Mouse (Mus musculus) kidney, adult 8-10 months (tissue): ENCODE data around the gene Rgs14.

Experiments
- DNase-seq, 2 experiments: peaks; one replicate each; pipeline ENCODE4 v3.0.0; 2022

Rgs14 gene

DNA sequence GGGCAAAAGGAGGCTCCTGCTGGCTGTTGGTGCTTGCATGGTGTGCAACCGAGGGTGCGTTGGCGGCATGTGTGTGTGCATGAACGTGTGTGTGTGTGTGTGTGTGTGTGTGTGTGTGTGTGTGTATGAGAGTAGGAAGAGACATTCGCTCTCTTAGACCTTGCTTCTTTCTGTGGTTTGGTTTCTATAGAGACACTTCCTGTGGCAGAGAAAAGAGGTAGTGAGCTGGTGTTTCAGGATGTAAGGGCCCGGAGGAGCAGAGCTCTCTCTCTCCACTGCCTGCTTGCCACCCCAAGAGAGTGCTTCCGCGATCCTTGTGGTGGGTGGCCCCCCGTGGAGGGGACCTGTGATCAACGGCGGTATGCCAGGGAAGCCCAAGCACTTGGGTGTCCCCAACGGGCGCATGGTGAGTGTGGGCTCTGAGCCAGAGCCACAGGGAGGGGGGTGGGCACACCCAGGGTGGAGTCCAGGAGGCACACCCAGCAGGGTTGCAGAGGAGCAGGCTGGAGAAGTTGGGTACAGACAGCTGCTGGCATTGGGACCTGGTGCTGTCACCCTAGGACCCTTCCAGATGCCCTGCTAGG is at the start of gene Rgs14:
Gene Rgs14, plus strand, starts transcription at position 202 of the 584 bp plus-strand sequence.
- no peak for DNase-seq

DNA sequence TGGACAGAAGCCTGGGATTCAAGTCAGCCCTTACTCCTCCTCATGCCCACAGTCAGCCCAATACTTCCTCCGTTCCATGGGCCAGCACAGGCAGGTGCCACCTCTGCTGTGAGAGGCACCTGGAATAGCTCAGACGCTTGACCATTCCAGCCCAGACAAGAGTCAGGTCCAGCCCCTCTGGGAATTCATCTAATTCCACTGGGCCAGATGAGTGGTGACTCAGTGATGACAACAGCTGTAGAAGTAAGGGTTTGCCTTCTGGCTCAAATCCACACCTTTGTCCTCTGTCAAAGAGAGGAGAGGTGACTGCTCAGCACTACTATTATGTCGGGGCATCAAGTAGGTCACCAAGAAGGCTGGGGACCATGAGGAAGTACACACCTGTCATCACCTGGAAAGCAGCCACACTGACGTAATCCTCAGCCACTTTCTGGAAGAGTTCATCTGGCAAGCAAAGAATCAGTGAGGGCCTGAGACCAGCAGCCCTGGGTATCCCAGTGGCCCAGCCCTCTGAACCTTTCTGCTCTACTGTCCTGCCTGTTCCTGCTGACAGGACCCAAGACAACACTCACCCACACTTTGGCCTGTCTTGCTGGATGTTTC is 49.5 kb upstream of the Rgs14 start, which contains the start of gene Prelid1:
Gene Prelid1, plus strand, starts transcription at position 570 of the 603 bp plus-strand sequence.
- DNase-seq = peak in 1 of 2 experiments; percentile 27

GRCm38 (mm10) chr13:55321434-55322129 is 48.0 kb upstream of the Rgs14 start, which contains the start of gene Rab24:
Rab24 (minus strand) TSS chr13:55321946.
- peak; percentile 82 to 88 for DNase-seq

- DNase-seq = peak; percentile 83 to 88
Measured at GRCm38 (mm10) chr13:55322130-55322825, 47.3 kb upstream of the Rgs14 start.

DNA sequence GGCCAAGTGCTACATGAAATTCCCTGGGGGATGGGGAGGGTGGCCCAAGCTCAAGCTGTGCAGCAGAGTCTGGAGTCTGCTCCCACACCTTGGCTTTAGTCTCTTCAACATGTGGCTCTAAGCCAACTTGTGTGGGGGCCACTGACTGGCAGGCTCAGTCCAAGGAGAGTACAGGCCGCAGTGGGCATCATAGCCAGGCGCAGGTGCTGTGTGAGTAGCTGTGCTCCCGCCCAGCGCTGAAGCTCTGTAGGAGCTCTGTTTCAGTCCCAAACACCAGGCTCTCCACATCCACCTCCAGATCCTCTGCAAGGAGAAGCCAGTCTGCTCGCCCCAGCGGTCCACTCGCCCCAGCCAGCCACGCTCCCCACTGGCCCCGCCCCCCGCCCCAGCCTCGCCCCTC is 43.9 kb upstream of the Rgs14 start:
- no peak for DNase-seq

DNA sequence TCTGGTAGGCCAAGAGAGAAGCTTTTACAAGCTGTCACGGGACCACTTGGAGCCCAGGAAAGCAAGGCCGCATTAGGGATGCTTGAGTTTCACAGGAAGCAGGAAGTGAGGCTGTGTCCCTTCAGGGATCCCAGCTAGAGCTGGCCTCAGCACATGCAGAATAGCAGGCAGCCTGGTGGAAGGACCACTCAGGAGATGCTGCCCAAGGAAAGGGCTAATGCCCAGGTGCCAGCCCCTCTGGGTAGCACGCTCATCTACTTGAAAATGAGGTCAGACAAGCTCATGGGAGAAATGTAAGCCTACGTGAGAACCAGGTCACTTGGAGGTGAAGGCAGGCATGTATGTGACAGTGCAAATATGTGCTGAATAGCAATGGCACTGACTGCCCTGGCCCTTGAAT is 42.4 kb upstream of the Rgs14 start:
- DNase-seq = no peak

GRCm38 (mm10) chr13:55327633-55328032 is 41.9 kb upstream of the Rgs14 start:
- DNase-seq = peak; percentile 83 to 91

GRCm38 (mm10) chr13:55328171-55328570 is 41.4 kb upstream of the Rgs14 start:
- DNase-seq = no peak

DNA sequence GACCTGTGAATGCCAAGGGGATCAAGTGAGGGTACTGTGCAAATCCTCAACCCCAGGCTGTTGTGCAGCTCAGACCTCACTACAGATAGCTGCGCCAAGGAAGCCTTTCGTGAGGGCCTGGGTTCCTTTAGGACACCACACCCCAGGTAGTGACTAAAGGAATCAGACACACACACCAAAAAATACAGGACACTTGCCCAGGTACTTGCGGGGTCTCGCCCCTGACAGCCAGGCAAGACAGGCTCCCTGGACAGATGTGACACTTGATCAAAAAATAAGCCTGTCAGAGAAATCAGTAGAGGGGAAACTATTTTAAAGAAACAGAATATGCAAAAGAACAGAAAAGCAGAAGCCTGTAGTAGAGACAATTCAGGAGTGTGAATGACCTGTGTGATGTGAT is 40.9 kb upstream of the Rgs14 start:
- DNase-seq = no peak

DNA sequence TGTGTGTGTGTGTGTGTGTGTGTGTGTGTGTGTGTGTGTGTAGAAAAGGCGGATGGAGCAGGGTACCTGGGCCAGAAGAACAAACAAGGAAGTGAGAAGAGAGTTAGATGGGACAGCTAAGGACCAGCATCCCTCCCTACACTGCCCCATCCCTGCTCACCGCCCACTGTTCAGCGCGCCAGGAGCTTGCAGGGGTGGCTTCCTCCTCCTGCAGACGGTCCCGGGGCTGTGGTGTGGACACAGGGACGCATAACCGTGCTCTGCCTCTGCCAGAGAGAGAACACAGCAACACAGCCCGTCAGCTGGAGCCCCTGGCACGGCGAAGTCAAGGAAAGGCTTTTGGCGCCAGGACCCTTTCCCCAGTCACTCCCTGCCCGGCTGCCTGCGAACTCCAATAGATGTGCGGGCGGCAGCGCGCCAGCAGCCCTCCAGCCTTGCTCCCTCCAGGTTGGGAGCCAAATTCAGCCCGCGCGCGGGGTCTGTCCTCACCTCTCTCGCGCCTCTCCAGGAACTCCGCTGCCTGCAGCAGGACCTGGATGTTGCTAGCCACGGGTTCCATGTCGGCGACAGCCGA is 40.3 kb upstream of the Rgs14 start:
- DNase-seq = peak in 1 of 2 experiments; percentile 28

DNA sequence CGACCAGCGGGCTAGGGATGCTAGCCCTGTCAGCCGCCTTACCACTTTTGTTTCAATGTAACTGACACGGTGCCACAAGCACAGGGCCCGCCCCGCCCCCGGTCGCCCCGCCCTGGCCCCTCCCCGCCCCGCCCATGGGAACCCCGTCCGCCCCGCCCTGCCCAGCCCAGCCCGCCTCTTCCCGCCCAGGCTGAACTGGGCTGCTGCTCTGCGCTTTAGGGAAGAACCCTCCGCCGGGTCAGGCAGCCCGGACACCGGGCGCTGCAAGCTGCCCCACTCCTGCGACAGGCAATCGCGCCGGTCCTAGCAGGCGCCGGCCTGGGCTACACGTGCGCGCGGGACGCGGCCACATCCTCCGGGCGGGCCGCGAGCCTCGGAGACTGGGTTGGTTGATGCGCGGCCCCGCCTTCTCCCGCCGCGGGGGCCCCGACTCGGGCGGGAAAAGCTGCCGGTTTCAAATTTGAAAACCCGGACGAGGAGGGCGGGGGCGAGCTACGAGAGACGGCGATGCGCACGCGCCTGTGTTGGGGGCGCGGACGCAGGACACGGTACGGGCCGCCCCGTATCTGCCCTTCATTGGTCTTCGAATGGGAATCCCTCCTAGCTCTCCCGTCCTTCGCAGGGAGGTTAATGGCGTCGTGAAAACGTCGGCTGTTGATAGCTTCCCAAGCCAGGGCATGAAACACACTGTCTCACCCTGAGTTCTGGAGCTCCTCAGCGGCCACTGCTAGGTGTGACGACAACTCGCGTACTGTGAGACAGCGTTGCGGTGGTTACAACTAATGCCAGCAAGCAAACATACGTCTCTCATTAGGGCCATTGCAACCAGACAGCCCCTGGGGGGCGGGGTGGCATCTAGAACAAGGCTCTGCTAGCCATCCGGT is 39.6 kb upstream of the Rgs14 start, which contains the start of gene Mxd3:
Gene Mxd3, minus strand, starts transcription at position 141 of the 884 bp plus-strand sequence.
- peak; percentile 73 to 79 for DNase-seq

DNA sequence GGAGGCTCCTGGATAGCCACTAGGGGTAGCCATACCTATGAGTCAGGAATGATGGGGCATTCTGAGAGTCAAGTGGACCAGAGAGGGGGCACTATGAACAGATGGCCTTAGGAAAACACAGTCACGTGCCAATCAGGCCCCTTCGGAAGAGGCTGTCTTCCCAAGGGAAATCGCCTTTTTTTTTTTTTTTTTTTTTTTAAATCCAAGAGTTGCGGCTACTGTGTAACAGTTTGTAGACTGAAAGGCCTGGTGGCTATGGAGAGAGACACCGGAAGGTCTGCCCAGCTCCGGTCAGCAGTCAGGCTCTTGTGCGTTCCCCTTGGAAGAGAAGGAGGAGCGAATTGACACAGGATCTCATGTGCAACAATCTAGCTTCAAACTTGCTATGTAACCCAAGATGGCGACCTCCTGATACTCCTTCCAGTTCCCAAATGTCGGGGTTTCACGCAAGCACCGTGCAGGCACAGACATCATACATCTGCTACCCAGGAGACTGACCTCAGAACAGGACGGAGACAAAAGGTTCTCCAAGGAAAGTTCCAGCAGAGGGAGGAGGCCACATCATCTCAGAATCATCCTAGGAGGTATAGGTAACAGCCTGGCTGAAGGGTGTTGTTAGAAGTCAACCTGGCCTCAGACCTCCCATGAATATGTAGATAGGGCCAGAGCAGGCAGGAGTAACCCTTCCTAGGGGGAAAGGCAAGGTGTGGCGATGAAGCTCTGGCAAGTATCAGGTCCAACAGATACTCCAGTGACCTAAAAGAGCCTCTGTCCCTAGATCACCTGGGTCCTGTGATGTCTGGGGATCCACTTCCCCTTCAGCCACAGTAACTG is 38.7 kb upstream of the Rgs14 start:
- no peak for DNase-seq

GRCm38 (mm10) chr13:55332331-55332730 is 37.2 kb upstream of the Rgs14 start:
- DNase-seq = no peak

GRCm38 (mm10) chr13:55335701-55336100 is 33.8 kb upstream of the Rgs14 start:
- no peak for DNase-seq

DNA sequence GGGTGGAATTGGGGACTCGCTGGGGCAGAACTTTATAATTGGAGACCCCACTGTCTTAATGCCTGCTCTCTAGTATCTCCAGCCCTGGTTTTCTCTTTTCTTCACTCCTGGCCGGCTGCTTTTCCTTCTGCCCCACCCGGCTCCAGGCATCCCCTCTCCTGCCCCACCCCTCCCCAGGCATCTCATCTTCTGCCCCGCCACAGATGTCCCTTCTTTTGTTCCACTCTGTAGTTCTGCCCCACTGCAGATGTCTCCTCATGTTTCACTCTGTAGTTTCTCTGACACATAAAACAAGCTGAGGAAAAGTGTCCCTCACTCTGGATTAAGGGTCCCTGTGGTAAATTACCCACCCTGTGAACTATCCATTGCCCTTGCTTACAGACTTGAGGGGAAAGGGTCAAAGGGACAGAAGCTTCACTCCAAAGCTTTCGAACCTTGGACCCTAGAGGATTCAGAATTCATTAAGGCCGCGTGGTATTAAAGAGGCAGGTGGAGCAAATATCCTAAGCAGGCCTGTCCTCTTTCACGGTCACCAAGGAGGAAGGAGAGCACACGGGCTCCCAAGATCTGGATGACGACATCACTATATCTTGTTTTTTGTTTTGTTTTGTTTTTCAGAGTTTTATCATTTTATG is 32.1 kb upstream of the Rgs14 start:
- peak; percentile 21 to 35 for DNase-seq

DNA sequence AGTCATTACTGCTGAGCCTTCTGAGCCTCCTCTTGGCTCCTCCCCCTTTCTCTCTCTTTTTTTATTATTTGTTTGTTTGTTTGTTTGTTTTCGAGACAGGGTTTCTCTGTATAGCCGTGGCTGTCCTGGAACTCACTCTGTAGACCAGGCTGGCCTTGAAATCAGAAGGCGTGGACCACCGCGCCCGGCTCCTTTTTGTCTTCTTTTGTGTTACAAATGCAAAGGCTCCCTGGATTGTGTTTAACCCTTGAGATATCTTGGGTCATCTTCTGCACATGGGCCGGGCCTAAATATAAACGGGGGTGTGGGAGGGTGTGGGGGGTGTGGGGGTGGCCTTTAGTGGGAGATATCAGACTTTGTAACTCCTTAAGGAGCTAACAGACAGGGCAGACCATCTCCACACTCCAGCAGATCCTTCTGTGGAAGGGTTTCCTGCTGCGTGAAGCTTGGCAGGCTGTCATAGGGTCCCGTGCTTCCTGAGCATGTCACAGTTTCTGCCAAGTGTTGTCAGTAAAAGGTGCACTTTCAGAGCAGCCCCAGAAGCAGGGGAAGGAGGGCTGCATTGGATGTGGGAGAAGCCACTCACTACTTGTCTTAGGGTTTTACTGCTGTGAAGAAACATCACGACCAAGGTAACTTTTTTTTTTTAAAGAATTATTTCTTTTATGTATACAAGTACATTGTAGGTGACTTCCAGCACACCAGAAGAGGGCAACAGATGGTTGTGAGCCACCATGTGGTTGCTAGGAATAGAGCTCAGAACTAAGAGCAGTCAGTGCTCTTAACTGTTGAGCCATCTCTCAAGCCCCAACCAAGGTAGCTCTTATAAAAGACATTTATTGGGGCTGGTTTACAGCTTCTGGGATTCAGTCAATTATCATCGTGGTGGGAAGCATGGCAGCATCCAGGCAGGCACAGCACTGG is 31.1 kb upstream of the Rgs14 start:
- DNase-seq = no peak

DNA sequence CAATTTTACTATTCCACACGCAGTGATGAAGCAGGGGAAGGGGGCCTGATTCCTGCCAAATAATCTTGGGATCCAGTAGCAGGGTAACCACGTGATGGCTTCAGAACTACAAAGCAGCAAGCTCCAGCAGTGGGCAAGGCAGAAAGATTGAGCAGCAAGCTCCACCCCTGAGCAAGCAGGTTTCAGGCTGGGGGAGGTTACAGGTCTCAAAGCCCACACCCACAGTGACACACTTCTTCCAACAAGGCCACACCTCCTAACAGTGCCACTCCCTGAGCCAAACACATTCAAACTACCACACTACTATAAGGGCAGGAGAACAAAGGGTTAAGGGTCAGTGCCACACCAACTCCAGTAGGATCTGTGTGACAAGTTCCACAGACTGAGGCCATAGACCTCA is 30.3 kb upstream of the Rgs14 start:
- no peak for DNase-seq

- no peak for DNase-seq
Measured at GRCm38 (mm10) chr13:55342469-55342868, 27.1 kb upstream of the Rgs14 start.

DNA sequence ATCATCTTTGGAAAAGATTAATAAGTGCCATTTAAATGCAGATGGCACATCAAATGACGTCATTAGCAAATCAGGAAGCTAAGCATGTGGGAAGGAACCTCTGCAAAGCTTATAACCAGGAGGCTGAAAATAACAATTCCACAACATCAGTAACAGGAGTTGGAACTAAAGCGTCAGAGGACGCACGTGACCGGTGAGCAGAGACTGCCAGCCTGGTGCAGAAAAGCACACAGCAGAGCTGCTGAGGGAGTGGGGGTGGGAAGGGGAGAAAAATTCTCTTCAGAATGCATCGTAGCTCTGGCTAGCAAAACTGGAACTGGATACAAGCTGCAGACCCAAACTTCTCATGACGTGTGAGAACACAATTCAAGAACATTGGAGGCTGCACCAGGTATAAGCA is 25.2 kb upstream of the Rgs14 start:
- DNase-seq = no peak
